Mouse (Mus musculus): ENCODE data around the gene Gtf2a1l. TPM values are rescaled to one million over a fixed set of nuclear protein-coding genes. Genes with fewer than 3 reads are reported as not detected.
A peak's percentile ranks its signal among the peaks of the same experiment; 100 is the strongest.

Gtf2a1l gene
- polyA plus RNA-seq, 1 experiment from 2014 or later: 0.12 TPM

GRCm38 (mm10) chr17:88641012-88641411 is 27.4 kb upstream of the Gtf2a1l start:
- Histone ChIP-seq H3K4me1 (ENCODE audit: control insufficient read depth, insufficient read depth, low read length) (no peaks in the 10 kb centered on the region), H3K4me3 (ENCODE audit: low read depth, low read length) (no peak overlapping the region), H3K27ac (replicated peaks; ENCODE audit: low read depth, low read length) (no peak overlapping the region), H3K9me3 (ENCODE audit: control insufficient read depth, low read length) (no peaks in the 10 kb centered on the region), H3K36me3 (ENCODE audit: control insufficient read depth, insufficient read depth, low read length) (peaks cover 3% of the 10 kb centered on the region), H3K9ac (ENCODE audit: low read length) (no peak overlapping the region), H3K27me3 (ENCODE audit: control insufficient read depth, insufficient read depth, low read length) (no peaks in the 10 kb centered on the region), H3K4me2 (ENCODE audit: low read depth, severe bottlenecking) (no peak overlapping the region)
- ATAC-seq (ENCODE audit: insufficient number of reproducible peaks, low FRiP score, low TSS enrichment, low read depth) (no peak), DNase-seq (ENCODE audit: low spot score) (peak; percentile 85)
- WGBS: 31% methylated on average over 6 of the region's 6 CpGs

- no peaks in the 10 kb centered on the region for H3K9me3 ChIP-seq (ENCODE audit: control insufficient read depth, low read length)
- H3K9ac ChIP-seq (ENCODE audit: low read length): no peak overlapping the region
- no peak for DNase-seq (ENCODE audit: low spot score)
- no peaks in the 10 kb centered on the region for H3K4me1 ChIP-seq (ENCODE audit: control insufficient read depth, insufficient read depth, low read length)
- H3K27ac ChIP-seq (replicated peaks; ENCODE audit: low read depth, low read length): no peak overlapping the region
- no peaks in the 10 kb centered on the region for H3K27me3 ChIP-seq (ENCODE audit: control insufficient read depth, insufficient read depth, low read length)
- 94% methylated on average over 8 of the region's 8 CpGs for WGBS
- H3K4me3 ChIP-seq (ENCODE audit: low read depth, low read length): no peak overlapping the region
- ATAC-seq (ENCODE audit: insufficient number of reproducible peaks, low FRiP score, low TSS enrichment, low read depth): no peak
- no peak overlapping the region for H3K4me2 ChIP-seq (ENCODE audit: low read depth, severe bottlenecking)
- no peaks in the 10 kb centered on the region for H3K36me3 ChIP-seq (ENCODE audit: control insufficient read depth, insufficient read depth, low read length)
These were observed 26.6 kb upstream of the Gtf2a1l start for GRCm38 (mm10) chr17:88641836-88642235.

- no peak for ATAC-seq (ENCODE audit: insufficient number of reproducible peaks, low FRiP score, low TSS enrichment, low read depth)
- 93% methylated on average over 7 of the region's 7 CpGs for WGBS
These were observed 23.6 kb upstream of the Gtf2a1l start for GRCm38 (mm10) chr17:88644876-88645275.

GRCm38 (mm10) chr17:88645299-88645698 is 23.2 kb upstream of the Gtf2a1l start:
- WGBS: 91% methylated on average over 11 of the region's 11 CpGs

More at GRCm38 (mm10) chr17:88644876-88645275, 23.6 kb upstream of the Gtf2a1l start:
- H3K4me1 ChIP-seq (ENCODE audit: control insufficient read depth, insufficient read depth, low read length): no peaks in the 10 kb centered on the region
- no peak overlapping the region for H3K4me2 ChIP-seq (ENCODE audit: low read depth, severe bottlenecking)
- no peaks in the 10 kb centered on the region for H3K36me3 ChIP-seq (ENCODE audit: control insufficient read depth, insufficient read depth, low read length)
- no peak for DNase-seq (ENCODE audit: low spot score)
- H3K27me3 ChIP-seq (ENCODE audit: control insufficient read depth, insufficient read depth, low read length): no peaks in the 10 kb centered on the region
- no peaks in the 10 kb centered on the region for H3K9me3 ChIP-seq (ENCODE audit: control insufficient read depth, low read length)
- H3K27ac ChIP-seq (replicated peaks; ENCODE audit: low read depth, low read length): no peak overlapping the region
- H3K4me3 ChIP-seq (ENCODE audit: low read depth, low read length): no peak overlapping the region
- no peak overlapping the region for H3K9ac ChIP-seq (ENCODE audit: low read length)

GRCm38 (mm10) chr17:88647149-88647548 is 21.3 kb upstream of the Gtf2a1l start:
- 93% methylated on average over 3 of the region's 3 CpGs for WGBS
- no peak overlapping the region for H3K4me2 ChIP-seq (ENCODE audit: low read depth, severe bottlenecking)
- H3K27ac ChIP-seq (replicated peaks; ENCODE audit: low read depth, low read length): no peak overlapping the region
- H3K9ac ChIP-seq (ENCODE audit: low read length): no peak overlapping the region
- no peaks in the 10 kb centered on the region for H3K9me3 ChIP-seq (ENCODE audit: control insufficient read depth, low read length)
- H3K36me3 ChIP-seq (ENCODE audit: control insufficient read depth, insufficient read depth, low read length): no peaks in the 10 kb centered on the region
- no peak for ATAC-seq (ENCODE audit: insufficient number of reproducible peaks, low FRiP score, low TSS enrichment, low read depth)
- DNase-seq (ENCODE audit: low spot score): no peak
- H3K4me3 ChIP-seq (ENCODE audit: low read depth, low read length): no peak overlapping the region
- no peaks in the 10 kb centered on the region for H3K27me3 ChIP-seq (ENCODE audit: control insufficient read depth, insufficient read depth, low read length)
- no peaks in the 10 kb centered on the region for H3K4me1 ChIP-seq (ENCODE audit: control insufficient read depth, insufficient read depth, low read length)

More at GRCm38 (mm10) chr17:88645299-88645698, 23.2 kb upstream of the Gtf2a1l start:
- no peaks in the 10 kb centered on the region for H3K9me3 ChIP-seq (ENCODE audit: control insufficient read depth, low read length)
- DNase-seq (ENCODE audit: low spot score): no peak
- H3K27ac ChIP-seq (replicated peaks; ENCODE audit: low read depth, low read length): no peak overlapping the region
- no peaks in the 10 kb centered on the region for H3K4me1 ChIP-seq (ENCODE audit: control insufficient read depth, insufficient read depth, low read length)
- H3K4me2 ChIP-seq (ENCODE audit: low read depth, severe bottlenecking): no peak overlapping the region
- no peak overlapping the region for H3K4me3 ChIP-seq (ENCODE audit: low read depth, low read length)
- no peak for ATAC-seq (ENCODE audit: insufficient number of reproducible peaks, low FRiP score, low TSS enrichment, low read depth)
- H3K9ac ChIP-seq (ENCODE audit: low read length): no peak overlapping the region
- H3K27me3 ChIP-seq (ENCODE audit: control insufficient read depth, insufficient read depth, low read length): no peaks in the 10 kb centered on the region
- no peaks in the 10 kb centered on the region for H3K36me3 ChIP-seq (ENCODE audit: control insufficient read depth, insufficient read depth, low read length)

GRCm38 (mm10) chr17:88652010-88652409 is 16.4 kb upstream of the Gtf2a1l start:
- H3K4me3 ChIP-seq (ENCODE audit: low read depth, low read length): no peak overlapping the region
- no peak overlapping the region for H3K27ac ChIP-seq (replicated peaks; ENCODE audit: low read depth, low read length)
- no peaks in the 10 kb centered on the region for H3K4me1 ChIP-seq (ENCODE audit: control insufficient read depth, insufficient read depth, low read length)
- no peak overlapping the region for H3K4me2 ChIP-seq (ENCODE audit: low read depth, severe bottlenecking)
- WGBS: 8% methylated on average over 9 of the region's 9 CpGs
- peak; percentile 86 for DNase-seq (ENCODE audit: low spot score)
- no peaks in the 10 kb centered on the region for H3K27me3 ChIP-seq (ENCODE audit: control insufficient read depth, insufficient read depth, low read length)
- no peaks in the 10 kb centered on the region for H3K9me3 ChIP-seq (ENCODE audit: control insufficient read depth, low read length)
- ATAC-seq (ENCODE audit: insufficient number of reproducible peaks, low FRiP score, low TSS enrichment, low read depth): no peak
- H3K36me3 ChIP-seq (ENCODE audit: control insufficient read depth, insufficient read depth, low read length): no peaks in the 10 kb centered on the region
- no peak overlapping the region for H3K9ac ChIP-seq (ENCODE audit: low read length)

- ATAC-seq (ENCODE audit: insufficient number of reproducible peaks, low FRiP score, low TSS enrichment, low read depth): peak; percentile 53; the same call in 1 of the 2 replicates
- 21% methylated on average over 21 of the region's 21 CpGs for WGBS
- H3K9ac ChIP-seq (ENCODE audit: low read length): no peak overlapping the region
These were observed 15.6 kb upstream of the Gtf2a1l start for GRCm38 (mm10) chr17:88652702-88653374.

GRCm38 (mm10) chr17:88653375-88653769 is 15.1 kb upstream of the Gtf2a1l start:
- no peak overlapping the region for H3K27ac ChIP-seq (replicated peaks; ENCODE audit: low read depth, low read length)
- no peaks in the 10 kb centered on the region for H3K36me3 ChIP-seq (ENCODE audit: control insufficient read depth, insufficient read depth, low read length)
- ATAC-seq (ENCODE audit: insufficient number of reproducible peaks, low FRiP score, low TSS enrichment, low read depth) (no peak), DNase-seq (ENCODE audit: low spot score) (no peak)
- WGBS: 85% methylated on average over 4 of the region's 4 CpGs
- no peak overlapping the region for H3K9ac ChIP-seq (ENCODE audit: low read length)
- no peaks in the 10 kb centered on the region for H3K9me3 ChIP-seq (ENCODE audit: control insufficient read depth, low read length)
- H3K4me1 ChIP-seq (ENCODE audit: control insufficient read depth, insufficient read depth, low read length): no peaks in the 10 kb centered on the region
- H3K4me3 ChIP-seq (ENCODE audit: low read depth, low read length): no peak overlapping the region
- no peaks in the 10 kb centered on the region for H3K27me3 ChIP-seq (ENCODE audit: control insufficient read depth, insufficient read depth, low read length)
- no peak overlapping the region for H3K4me2 ChIP-seq (ENCODE audit: low read depth, severe bottlenecking)

More at GRCm38 (mm10) chr17:88652702-88653374, 15.6 kb upstream of the Gtf2a1l start:
- no peaks in the 10 kb centered on the region for H3K4me1 ChIP-seq (ENCODE audit: control insufficient read depth, insufficient read depth, low read length)
- no peak overlapping the region for H3K27ac ChIP-seq (replicated peaks; ENCODE audit: low read depth, low read length)
- DNase-seq (ENCODE audit: low spot score): peak; percentile 92
- H3K36me3 ChIP-seq (ENCODE audit: control insufficient read depth, insufficient read depth, low read length): no peaks in the 10 kb centered on the region
- no peak overlapping the region for H3K4me3 ChIP-seq (ENCODE audit: low read depth, low read length)
- no peak overlapping the region for H3K4me2 ChIP-seq (ENCODE audit: low read depth, severe bottlenecking)
- H3K27me3 ChIP-seq (ENCODE audit: control insufficient read depth, insufficient read depth, low read length): no peaks in the 10 kb centered on the region
- H3K9me3 ChIP-seq (ENCODE audit: control insufficient read depth, low read length): no peaks in the 10 kb centered on the region

- 79% methylated on average over 6 of the region's 6 CpGs for WGBS
- no peak overlapping the region for H3K4me2 ChIP-seq (ENCODE audit: low read depth, severe bottlenecking)
- ATAC-seq (ENCODE audit: insufficient number of reproducible peaks, low FRiP score, low TSS enrichment, low read depth) (no peak), DNase-seq (ENCODE audit: low spot score) (peak; percentile 17)
- H3K36me3 ChIP-seq (ENCODE audit: control insufficient read depth, insufficient read depth, low read length): no peaks in the 10 kb centered on the region
- no peak overlapping the region for H3K27ac ChIP-seq (replicated peaks; ENCODE audit: low read depth, low read length)
- H3K4me3 ChIP-seq (ENCODE audit: low read depth, low read length): no peak overlapping the region
- 0 out of 2 replicates have a peak, but pooled peaks cover 3% of the 10 kb centered on the region for H3K4me1 ChIP-seq (ENCODE audit: control insufficient read depth, insufficient read depth, low read length)
- H3K9me3 ChIP-seq (ENCODE audit: control insufficient read depth, low read length): no peaks in the 10 kb centered on the region
- no peak overlapping the region for H3K9ac ChIP-seq (ENCODE audit: low read length)
- H3K27me3 ChIP-seq (ENCODE audit: control insufficient read depth, insufficient read depth, low read length): no peaks in the 10 kb centered on the region
These were observed 9.9 kb upstream of the Gtf2a1l start for GRCm38 (mm10) chr17:88658510-88658909.
